Mouse (Mus musculus): ENCODE data around the gene Plekhg1.

Gene Plekhg1

DNA sequence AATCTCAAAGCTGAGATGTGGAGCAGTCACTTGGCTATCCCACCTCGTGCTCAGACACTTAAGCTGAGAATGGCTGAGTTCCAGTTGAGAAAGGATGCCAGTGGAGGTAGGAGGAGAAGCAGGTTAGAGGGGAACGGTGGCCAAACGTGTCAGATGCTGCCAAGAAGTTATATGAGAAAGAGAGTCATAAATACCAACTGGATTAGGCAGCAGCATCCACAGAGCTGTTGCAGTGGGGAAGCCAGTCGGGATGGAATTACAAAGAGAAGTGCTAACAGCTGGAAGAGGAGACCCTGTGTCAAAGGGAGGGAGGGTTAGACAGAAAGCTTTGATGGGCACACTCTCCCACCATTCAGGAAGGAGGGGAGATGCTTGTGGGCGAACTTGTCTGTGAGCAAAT, 89.3 kb downstream of the Plekhg1 start:
- no peak for DNase-seq (ENCODE audit: low read depth, low spot score)

- no peak for DNase-seq (ENCODE audit: low read depth, low spot score)
Observed at GRCm38 (mm10) chr10:3830618-3831017, 90.5 kb downstream of the Plekhg1 start.

DNA sequence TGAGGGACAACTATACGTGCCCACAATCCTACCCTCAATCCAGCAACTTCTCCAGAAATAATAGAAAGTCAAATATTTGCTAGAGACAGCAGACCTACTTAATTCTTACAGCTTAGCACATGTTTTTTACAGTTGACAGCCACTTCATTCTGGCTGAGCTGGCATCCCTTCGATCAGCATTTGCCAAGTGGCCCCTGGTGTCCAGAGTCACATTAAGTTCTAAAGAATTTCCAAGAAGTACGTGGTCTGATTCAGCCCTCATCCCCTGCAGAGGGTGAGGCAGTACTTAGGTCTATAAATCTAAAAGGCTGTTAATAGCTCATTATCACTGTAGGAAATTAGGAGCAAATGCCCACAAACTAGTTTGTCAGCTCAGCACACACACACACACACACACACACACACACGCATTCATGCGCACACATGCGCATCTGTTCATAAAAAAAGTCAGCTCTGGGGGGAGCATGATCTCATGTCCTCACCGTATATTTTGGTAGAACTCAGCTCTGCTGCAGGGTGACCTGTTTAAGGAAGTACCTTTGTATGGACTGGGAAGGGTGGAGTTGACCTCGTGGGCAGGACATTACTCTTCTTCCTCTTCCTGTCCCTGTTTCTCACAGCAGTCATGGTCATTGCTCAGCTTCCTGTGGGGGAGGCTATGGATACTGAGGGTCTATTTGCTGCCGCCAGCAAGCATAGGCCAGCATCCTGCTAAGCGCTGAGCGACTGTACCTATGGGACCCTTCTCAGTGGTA, 91.6 kb downstream of the Plekhg1 start:
- DNase-seq (ENCODE audit: low read depth, low spot score), result no peak

GRCm38 (mm10) chr10:3834060-3834459, 93.9 kb downstream of the Plekhg1 start:
- no peak for DNase-seq (ENCODE audit: low read depth, low spot score)

GRCm38 (mm10) chr10:3834678-3835077, 94.5 kb downstream of the Plekhg1 start:
- DNase-seq (ENCODE audit: low read depth, low spot score), result no peak

DNA sequence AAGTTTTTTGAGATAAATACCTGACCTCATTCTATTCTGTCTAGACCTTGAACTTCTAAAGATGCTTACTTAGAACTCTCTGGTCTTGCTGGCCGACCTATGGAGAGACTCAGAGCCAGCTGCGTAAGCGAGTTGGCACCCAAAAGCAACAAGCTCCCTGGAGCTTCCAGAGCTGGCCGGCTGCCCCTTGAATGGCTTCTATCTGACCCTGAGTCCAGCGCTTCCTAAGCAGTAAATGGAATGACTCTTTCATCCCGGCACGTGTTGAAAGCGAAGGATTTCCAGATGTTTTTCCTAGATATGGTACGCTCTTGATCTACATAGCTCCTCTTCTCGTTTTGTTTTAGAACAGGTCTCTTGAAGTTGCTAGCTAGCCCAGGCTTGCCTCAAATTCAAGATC, 95.5 kb downstream of the Plekhg1 start:
- DNase-seq (ENCODE audit: low read depth, low spot score), result no peak

DNA sequence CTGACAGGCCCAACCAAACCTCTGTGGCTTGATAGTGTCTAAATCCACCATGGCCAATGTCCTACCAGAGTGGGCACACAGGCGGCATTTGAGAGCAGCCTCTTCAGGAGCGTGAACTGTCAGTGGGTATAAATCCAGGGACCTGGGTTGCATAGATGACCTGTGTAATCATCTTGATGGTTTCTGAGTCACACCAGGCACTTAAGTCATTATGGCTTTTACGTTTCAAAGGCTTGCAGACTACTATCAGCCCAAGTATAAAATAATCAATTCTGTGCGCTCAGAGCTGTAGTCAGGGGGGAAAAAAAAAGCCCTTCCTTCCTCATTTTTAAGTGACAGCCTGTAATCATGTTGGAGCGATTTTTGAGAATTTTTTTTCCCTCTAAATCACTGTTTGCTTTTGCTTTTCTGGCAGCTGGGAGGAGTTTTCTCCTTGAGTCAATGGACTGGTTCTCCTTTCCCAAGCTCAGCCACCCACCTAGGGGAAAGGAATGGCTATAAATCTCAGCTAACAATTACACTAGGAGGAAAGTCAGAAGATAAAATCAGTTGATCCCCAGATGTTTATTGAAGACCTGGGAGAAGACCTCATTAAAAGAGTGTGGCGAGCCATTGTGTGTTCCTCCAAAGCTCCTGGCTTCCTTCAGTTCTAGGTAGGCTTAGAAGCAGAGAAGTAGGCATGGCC, 99.7 kb downstream of the Plekhg1 start:
- DNase-seq (ENCODE audit: low read depth, low spot score), result no peak

GRCm38 (mm10) chr10:3844430-3844829, 104.3 kb downstream of the Plekhg1 start:
- DNase-seq (ENCODE audit: low read depth, low spot score), result no peak

DNA sequence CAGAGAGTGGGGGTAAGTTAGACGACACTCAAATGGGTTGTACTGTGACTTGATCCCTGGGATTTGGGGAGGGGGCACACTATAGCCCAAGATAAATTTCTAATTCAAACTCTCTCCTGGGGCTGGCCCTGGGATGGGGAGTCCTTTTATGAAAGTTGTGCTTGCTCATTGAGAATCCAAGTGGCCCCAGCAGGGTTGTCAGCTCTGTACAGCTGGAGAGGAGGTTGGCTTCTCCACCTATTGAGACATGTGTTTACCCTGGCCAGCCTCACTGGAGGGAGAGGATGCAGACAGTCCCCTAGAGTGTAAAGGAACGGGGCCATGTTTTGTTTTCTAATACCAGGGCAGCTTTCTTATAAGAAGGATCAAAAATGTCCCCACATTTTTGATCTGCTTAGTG, 106.9 kb downstream of the Plekhg1 start:
- DNase-seq (ENCODE audit: low read depth, low spot score), result no peak

- DNase-seq (ENCODE audit: low read depth, low spot score), result no peak
Observed at GRCm38 (mm10) chr10:3851461-3851860, 111.3 kb downstream of the Plekhg1 start.

GRCm38 (mm10) chr10:3852733-3853132, 112.6 kb downstream of the Plekhg1 start:
- DNase-seq (ENCODE audit: low read depth, low spot score), result no peak

DNA sequence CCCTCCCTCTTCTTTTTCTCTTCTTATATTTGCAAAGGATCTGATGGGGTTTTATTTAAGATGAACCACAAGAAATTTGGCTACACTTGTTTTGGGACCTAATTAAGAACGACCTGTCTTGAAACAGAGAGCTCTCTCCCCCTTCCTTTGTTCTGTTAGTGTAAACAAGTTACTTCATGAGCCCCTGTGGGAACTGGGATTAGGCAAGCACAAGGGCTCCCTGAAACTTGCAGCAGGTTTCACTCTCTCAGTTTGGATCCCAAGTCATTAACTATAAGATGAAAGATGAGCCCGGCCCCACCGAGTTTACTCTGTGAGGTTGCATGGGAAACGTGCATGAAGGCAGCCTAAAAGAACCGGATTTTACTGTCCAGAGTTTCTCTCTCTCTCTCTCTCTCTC, 117.7 kb downstream of the Plekhg1 start:
- DNase-seq (ENCODE audit: low read depth, low spot score), result no peak

DNA sequence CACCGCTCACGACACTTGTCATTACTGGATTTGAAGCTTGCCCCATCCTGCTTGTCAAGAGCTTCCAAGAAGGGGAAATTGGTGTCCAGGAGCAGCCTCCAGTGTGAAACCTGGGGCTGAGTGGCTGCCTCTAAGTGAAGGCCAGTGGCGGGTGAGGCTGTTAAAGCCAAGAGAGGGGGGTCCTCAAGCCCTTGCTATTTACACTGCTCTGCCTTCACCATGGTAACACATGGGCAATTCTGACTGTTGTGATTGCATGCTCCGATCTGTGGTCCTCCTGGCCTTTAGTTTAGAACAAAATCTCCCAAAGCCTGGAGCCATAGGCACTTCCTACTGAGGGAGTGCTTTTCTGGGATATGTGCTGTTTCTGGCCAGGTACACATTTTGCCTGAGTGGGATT, 118.3 kb downstream of the Plekhg1 start:
- DNase-seq (ENCODE audit: low read depth, low spot score), result no peak

DNA sequence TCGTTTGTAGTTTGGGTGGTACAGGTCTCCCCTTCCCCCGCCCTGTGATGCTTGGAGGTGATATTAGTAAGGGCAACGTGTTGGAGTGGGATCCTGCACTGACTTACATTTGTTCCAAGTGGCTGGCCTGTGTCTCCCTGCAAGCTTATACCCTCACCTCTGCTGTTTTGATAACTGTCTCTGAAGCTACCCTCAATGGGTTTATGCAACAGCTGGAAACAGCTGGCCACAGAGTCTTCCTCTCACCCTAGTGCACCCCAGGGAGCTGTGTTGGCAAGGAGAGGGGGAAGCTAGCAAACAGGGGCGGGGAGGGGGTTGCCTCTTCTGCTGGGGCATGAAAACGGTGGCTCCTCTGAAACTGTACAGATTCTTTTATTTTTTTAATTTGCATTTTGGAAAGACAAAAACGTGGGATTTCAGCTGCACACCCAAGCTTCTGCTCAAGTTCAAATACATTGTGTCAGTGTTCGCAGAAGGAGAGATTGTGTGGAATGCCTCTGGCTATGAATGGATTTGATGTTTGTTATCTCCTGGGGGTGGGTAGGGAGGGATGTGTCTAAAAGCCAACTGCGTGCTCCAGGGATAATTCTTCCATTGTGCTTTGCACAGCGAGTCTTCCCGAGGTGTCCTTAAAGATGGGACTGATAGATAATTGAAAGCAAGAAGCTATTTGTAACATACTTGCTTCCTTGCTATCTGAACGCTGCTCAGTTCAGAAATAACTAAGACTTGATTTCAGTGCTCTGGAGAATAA, 119.0 kb downstream of the Plekhg1 start:
- DNase-seq (ENCODE audit: low read depth, low spot score), result no peak

DNA sequence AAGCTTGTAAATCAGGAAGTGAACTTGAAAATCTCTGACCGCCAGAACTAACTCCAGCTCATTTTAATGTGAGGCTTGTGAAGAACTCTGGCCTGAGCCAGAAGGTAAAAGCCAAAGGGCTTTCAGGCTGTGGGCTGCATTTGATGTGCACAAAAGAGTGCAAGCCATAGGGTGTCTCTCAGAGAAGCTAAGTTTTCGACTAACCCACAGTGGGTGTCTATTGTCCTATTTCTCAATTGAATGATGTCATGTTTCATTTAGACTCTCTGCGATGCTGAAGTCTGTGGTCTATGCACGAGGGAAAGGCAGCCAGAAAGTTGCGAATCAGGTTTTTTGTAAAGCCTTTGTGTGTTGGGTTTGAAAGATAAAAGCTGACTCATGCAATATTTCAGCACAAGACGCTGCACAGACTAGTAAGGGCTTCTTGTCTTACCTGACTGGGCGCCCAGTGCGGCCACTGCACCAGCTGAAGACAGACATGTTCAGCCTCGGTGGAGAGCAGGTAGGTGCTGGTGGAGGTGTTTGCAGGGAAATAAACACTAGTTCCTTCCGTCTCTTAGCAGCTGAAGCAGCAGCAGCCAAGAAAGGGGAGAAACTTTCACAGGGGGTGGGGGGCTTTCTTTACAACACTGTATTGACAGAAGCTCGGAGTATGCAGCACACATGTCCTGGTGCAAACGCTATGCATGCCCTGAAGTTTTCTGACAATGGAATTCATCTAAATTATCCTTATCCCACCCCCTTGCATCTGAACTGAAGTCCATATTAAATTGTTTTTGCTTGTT, 123.4 kb downstream of the Plekhg1 start:
- DNase-seq (ENCODE audit: low read depth, low spot score), result no peak

GRCm38 (mm10) chr10:3864196-3864540, 124.0 kb downstream of the Plekhg1 start:
- DNase-seq (ENCODE audit: low read depth, low spot score), result no peak

- no peak for DNase-seq (ENCODE audit: low read depth, low spot score)
Observed at GRCm38 (mm10) chr10:3867298-3867697, 127.1 kb downstream of the Plekhg1 start.

DNA sequence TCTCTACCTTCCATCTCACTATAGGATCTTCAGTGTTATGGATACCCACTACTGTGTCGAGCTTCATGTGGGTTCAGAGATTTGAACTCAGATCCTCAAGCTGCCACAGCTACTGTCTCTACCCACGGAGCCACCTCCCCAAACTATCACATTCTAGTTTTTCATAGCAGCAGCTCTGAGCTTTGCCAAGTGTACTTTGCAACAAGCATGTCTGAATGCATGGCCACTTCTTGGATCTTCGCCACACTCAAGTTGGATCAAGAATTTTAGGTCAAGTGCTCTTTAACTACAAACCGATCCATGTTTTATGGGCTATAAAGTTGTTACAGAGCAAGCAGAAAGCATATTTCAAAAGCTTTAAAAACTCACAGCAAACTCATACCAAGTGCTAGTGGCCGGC, 130.7 kb downstream of the Plekhg1 start:
- DNase-seq (ENCODE audit: low read depth, low spot score), result no peak

- no peak for DNase-seq (ENCODE audit: low read depth, low spot score)
Observed at GRCm38 (mm10) chr10:3873467-3873866, 133.3 kb downstream of the Plekhg1 start.

DNA sequence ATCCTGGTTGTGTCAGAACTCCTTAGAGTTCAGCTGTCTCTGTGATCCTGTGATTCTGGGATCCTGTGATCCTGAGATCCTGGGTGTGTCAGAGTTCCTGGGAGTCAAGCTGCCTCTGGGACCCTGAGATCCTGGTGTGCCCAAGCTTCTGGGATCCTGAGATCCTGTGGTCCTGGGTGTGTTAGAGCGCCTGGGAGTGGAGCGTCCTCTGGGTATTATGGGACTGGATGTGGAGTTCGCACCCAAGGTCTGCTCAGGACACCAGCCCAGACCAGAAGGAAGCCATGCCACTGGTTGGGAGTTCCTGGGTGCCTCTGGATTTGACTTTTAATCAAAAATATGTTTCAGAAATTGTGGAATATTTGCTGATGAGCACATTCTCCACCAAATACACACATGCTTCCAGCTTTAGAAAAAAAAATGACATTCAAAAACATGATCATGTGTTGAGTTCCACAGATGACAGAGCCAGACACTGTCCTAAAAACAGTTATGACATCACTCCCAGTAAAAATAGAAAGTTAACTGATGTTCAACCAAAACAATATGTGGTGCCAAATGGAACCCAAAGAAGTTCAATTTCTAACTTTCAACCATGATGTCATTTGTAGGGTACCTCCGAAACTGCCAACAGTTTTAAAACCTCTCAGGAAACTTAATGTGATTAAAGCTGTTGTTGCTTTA, 137.8 kb downstream of the Plekhg1 start:
- DNase-seq (ENCODE audit: low read depth, low spot score), result no peak

GRCm38 (mm10) chr10:3881179-3881578, 141.0 kb downstream of the Plekhg1 start:
- DNase-seq (ENCODE audit: low read depth, low spot score), result no peak
